Mouse (Mus musculus) testis, adult 2 months (tissue): ENCODE measurements around the gene Gid4. TPM values are rescaled to one million over a fixed set of nuclear protein-coding genes. Genes with fewer than 3 reads are reported as not detected.

Experiments
- H3K27ac ChIP-seq: fragments of 200-500 bp; 2 replicates; pipeline ENCODE4 v1.5.1; 2012; ENCODE audit warnings: low read depth, low read length; ENCODE audit not compliant: control insufficient read depth, insufficient read depth
- H3K27me3 ChIP-seq: fragments of 200-500 bp; 2 replicates; pipeline ENCODE4 v1.6.1; 2012; ENCODE audit warnings: mild to moderate bottlenecking, low read length, moderate library complexity; ENCODE audit not compliant: control insufficient read depth, insufficient read depth
- H3K36me3 ChIP-seq: fragments of 200-500 bp; 2 replicates; pipeline ENCODE4 v1.6.1; 2012; ENCODE audit warnings: mild to moderate bottlenecking, low read length; ENCODE audit not compliant: control insufficient read depth, insufficient read depth
- H3K4me1 ChIP-seq: fragments of 200-500 bp; 2 replicates; pipeline ENCODE4 v1.6.1; 2012; ENCODE audit warnings: low read length; ENCODE audit not compliant: control insufficient read depth, insufficient read depth
- H3K4me3 ChIP-seq: fragments of 200-500 bp; 2 replicates; pipeline ENCODE4 v1.5.1; 2012; ENCODE audit warnings: low read depth, mild to moderate bottlenecking, low read length, moderate library complexity, mixed read lengths; ENCODE audit not compliant: control insufficient read depth
- CTCF ChIP-seq: fragments of 200-500 bp; IDR thresholded peaks from 2 replicates; pipeline ENCODE4 v1.5.1; 2012; ENCODE audit warnings: low read depth, mild to moderate bottlenecking, inconsistent platforms, low read length, moderate library complexity; ENCODE audit not compliant: control insufficient read depth, insufficient read depth, insufficient replicate concordance
- POLR2A ChIP-seq: fragments of 200-500 bp; IDR thresholded peaks from 2 replicates; pipeline ENCODE4 v1.6.1; 2012; ENCODE audit warnings: low read depth, mild to moderate bottlenecking, inconsistent platforms, low read length, moderate library complexity; ENCODE audit not compliant: control insufficient read depth
- polyA plus RNA-seq: library from polyadenylated mRNA; depleted of rRNA; stranded (reverse); fragments of >200 nt; gene quantifications from 2 replicates; pipeline ENCODE4 v1.2.3, GENCODE M21; 2012

Gene Gid4
- polyA plus RNA-seq, 1 experiment, result 89.3 TPM

- Histone ChIP-seq H3K4me1 (no peaks in the 10 kb centered on the region; the same call in 1 of the 2 replicates), H3K36me3 (no peaks in the 10 kb centered on the region), H3K4me3 (no peak overlapping the region), H3K27me3 (no peaks in the 10 kb centered on the region), H3K27ac (no peak overlapping the region)
- no peak for TF ChIP-seq CTCF
- TF ChIP-seq POLR2A, result no peak
Measured at GRCm38 (mm10) chr11:60412921-60413320, 4.0 kb upstream of the Gid4 start.

GRCm38 (mm10) chr11:60416590-60416962 is 369 bp upstream of the Gid4 start:
- no peaks in the 10 kb centered on the region for H3K27me3 ChIP-seq
- H3K36me3 ChIP-seq, result no peaks in the 10 kb centered on the region
- TF ChIP-seq CTCF (no peak), POLR2A (no peak)
- H3K27ac ChIP-seq, result peak overlapping the region; percentile 91
- H3K4me1 ChIP-seq, result peaks cover 6% of the 10 kb centered on the region
- peak overlapping the region; percentile 97 for H3K4me3 ChIP-seq

GRCm38 (mm10) chr11:60417717-60418472 is 950 bp downstream of the Gid4 start, which contains the start of gene Atpaf2:
TSS of gene Atpaf2 (minus strand) at chr11:60418457.
- Histone ChIP-seq H3K4me1 (peaks cover 6% of the 10 kb centered on the region), H3K4me3 (peak within 1 kb of the TSS; percentile 97), H3K36me3 (no peaks in the 10 kb centered on the region), H3K27me3 (no peaks in the 10 kb centered on the region), H3K27ac (peak within 1 kb of the TSS; percentile 96)
- TF ChIP-seq POLR2A, result 0 out of 2 replicates have a peak, but pooled peaks have one; percentile 7
- no peak for TF ChIP-seq CTCF

- Histone ChIP-seq H3K4me3 (peak overlapping the region; percentile 97), H3K36me3 (no peaks in the 10 kb centered on the region), H3K27ac (peak overlapping the region; percentile 96), H3K4me1 (peaks cover 6% of the 10 kb centered on the region), H3K27me3 (no peaks in the 10 kb centered on the region)
- TF ChIP-seq CTCF (no peak), POLR2A (0 out of 2 replicates have a peak, but pooled peaks have one; percentile 20)
Measured at GRCm38 (mm10) chr11:60418473-60418803, 1.5 kb downstream of the Gid4 start.

GRCm38 (mm10) chr11:60422046-60422668 is 5.2 kb downstream of the Gid4 start:
- Histone ChIP-seq H3K27ac (no peak overlapping the region), H3K27me3 (no peaks in the 10 kb centered on the region), H3K4me3 (no peak overlapping the region), H3K4me1 (peaks cover 6% of the 10 kb centered on the region), H3K36me3 (no peaks in the 10 kb centered on the region; the same call in 1 of the 2 replicates)
- TF ChIP-seq CTCF, result no peak
- TF ChIP-seq POLR2A, result no peak

GRCm38 (mm10) chr11:60423006-60423405 is 6.1 kb downstream of the Gid4 start:
- no peaks in the 10 kb centered on the region; the same call in 1 of the 2 replicates for H3K36me3 ChIP-seq
- TF ChIP-seq POLR2A, result no peak
- TF ChIP-seq CTCF, result no peak
- no peak overlapping the region for H3K27ac ChIP-seq
- no peaks in the 10 kb centered on the region for H3K27me3 ChIP-seq
- H3K4me3 ChIP-seq, result no peak overlapping the region
- peaks cover 6% of the 10 kb centered on the region for H3K4me1 ChIP-seq

- H3K4me1 ChIP-seq, result no peaks in the 10 kb centered on the region
- no peak overlapping the region for H3K27ac ChIP-seq
- no peaks in the 10 kb centered on the region for H3K27me3 ChIP-seq
- H3K4me3 ChIP-seq, result no peak overlapping the region
- no peaks in the 10 kb centered on the region; the same call in 1 of the 2 replicates for H3K36me3 ChIP-seq
- TF ChIP-seq POLR2A (no peak), CTCF (no peak)
Measured at GRCm38 (mm10) chr11:60426417-60426816, 9.5 kb downstream of the Gid4 start.
